Mouse (Mus musculus): ENCODE results near the gene Rps18.

The Rps18 gene

GRCm38 (mm10) chr17:33968489-33968888 is 12.7 kb upstream of the Rps18 start:
- DNase-seq, result peak; percentile 75 to 79

GRCm38 (mm10) chr17:33965846-33966550 is 10.2 kb upstream of the Rps18 start:
- no peak for DNase-seq

GRCm38 (mm10) chr17:33965082-33965845 is 9.5 kb upstream of the Rps18 start:
- DNase-seq, result no peak

- no peak for DNase-seq
Observed at GRCm38 (mm10) chr17:33962876-33963275, 7.1 kb upstream of the Rps18 start.

GRCm38 (mm10) chr17:33959948-33960347 is 4.1 kb upstream of the Rps18 start:
- no peak for DNase-seq

GRCm38 (mm10) chr17:33959135-33959534 is 3.3 kb upstream of the Rps18 start:
- DNase-seq, result no peak

- no peak for DNase-seq
Observed at GRCm38 (mm10) chr17:33958451-33958850, 2.6 kb upstream of the Rps18 start.

GRCm38 (mm10) chr17:33957493-33957892 is 1.7 kb upstream of the Rps18 start:
- DNase-seq, result no peak

- no peak for DNase-seq
Observed at GRCm38 (mm10) chr17:33956336-33956735, 535 bp upstream of the Rps18 start.

GRCm38 (mm10) chr17:33954646-33955554 is 901 bp downstream of the Rps18 start:
- peak; percentile 3 to 44 for DNase-seq

- DNase-seq, result no peak
Observed at GRCm38 (mm10) chr17:33953961-33954565, 1.7 kb downstream of the Rps18 start.

GRCm38 (mm10) chr17:33953310-33953709 is 2.5 kb downstream of the Rps18 start:
- DNase-seq, result no peak

GRCm38 (mm10) chr17:33952879-33953278 is 2.9 kb downstream of the Rps18 start:
- DNase-seq, result no peak

- peak in 1 of 2 experiments; percentile 3 for DNase-seq
Observed at GRCm38 (mm10) chr17:33952015-33952414, 3.8 kb downstream of the Rps18 start.

- DNase-seq, result peak; percentile 72 to 79
Observed at GRCm38 (mm10) chr17:33951021-33951946, 4.5 kb downstream of the Rps18 start, which contains the start of gene B3galt4. Gene B3galt4, minus strand, starts transcription at chr17:33951488.

GRCm38 (mm10) chr17:33950131-33950625 is 5.6 kb downstream of the Rps18 start:
- DNase-seq, result no peak

- no peak for DNase-seq
Observed at GRCm38 (mm10) chr17:33948905-33949537, 6.8 kb downstream of the Rps18 start.

GRCm38 (mm10) chr17:33948090-33948904 is 7.5 kb downstream of the Rps18 start:
- DNase-seq, result no peak

- no peak for DNase-seq
Observed at GRCm38 (mm10) chr17:33947430-33948089, 8.2 kb downstream of the Rps18 start.
